Mouse (Mus musculus): ENCODE data around the gene Zranb1. TPM values are rescaled to one million over a fixed set of nuclear protein-coding genes. Genes with fewer than 3 reads are reported as not detected.

Gene Zranb1
- polyA plus RNA-seq, 1 experiment from 2014 or later: 16.2 TPM

- Histone ChIP-seq H3K4me1 (peaks cover 27% of the 10 kb centered on the region), H3K36me3 (0 out of 2 replicates have a peak, but pooled peaks cover 2% of the 10 kb centered on the region), H3K27ac (no peak overlapping the region), H3K4me2 (no peak overlapping the region), H3K27me3 (no peaks in the 10 kb centered on the region), H3K9ac (no peak overlapping the region), H3K9me3 (no peaks in the 10 kb centered on the region), H3K4me3 (no peak overlapping the region)
- 62% methylated on average over 7 of the region's 7 CpGs for WGBS
- ATAC-seq (ENCODE audit: insufficient number of reproducible peaks, low FRiP score, low TSS enrichment, low read depth): no peak
These were observed 74.8 kb downstream of the Zranb1 start for GRCm38 (mm10) chr7:133005772-133006171.

GRCm38 (mm10) chr7:133007343-133007742 is 76.4 kb downstream of the Zranb1 start:
- H3K36me3 ChIP-seq: no peaks in the 10 kb centered on the region
- H3K9me3 ChIP-seq: no peaks in the 10 kb centered on the region
- no peaks in the 10 kb centered on the region for H3K27me3 ChIP-seq
- H3K4me3 ChIP-seq: no peak overlapping the region
- ATAC-seq (ENCODE audit: insufficient number of reproducible peaks, low FRiP score, low TSS enrichment, low read depth): no peak
- 67% methylated on average over 11 of the region's 11 CpGs for WGBS
- H3K4me1 ChIP-seq: peaks cover 40% of the 10 kb centered on the region
- H3K27ac ChIP-seq: no peak overlapping the region
- H3K9ac ChIP-seq: no peak overlapping the region
- no peak overlapping the region for H3K4me2 ChIP-seq

GRCm38 (mm10) chr7:133008663-133009062 is 77.7 kb downstream of the Zranb1 start:
- Histone ChIP-seq H3K4me2 (no peak overlapping the region), H3K36me3 (no peaks in the 10 kb centered on the region), H3K27ac (no peak overlapping the region), H3K9ac (no peak overlapping the region), H3K27me3 (no peaks in the 10 kb centered on the region), H3K9me3 (no peaks in the 10 kb centered on the region), H3K4me1 (peaks cover 43% of the 10 kb centered on the region), H3K4me3 (no peak overlapping the region)
- no peak for ATAC-seq (ENCODE audit: insufficient number of reproducible peaks, low FRiP score, low TSS enrichment, low read depth)
- WGBS: 83% methylated on average over 4 of the region's 4 CpGs

- Histone ChIP-seq H3K27ac (no peak overlapping the region), H3K27me3 (no peaks in the 10 kb centered on the region), H3K4me1 (peaks cover 52% of the 10 kb centered on the region), H3K36me3 (peaks cover 5% of the 10 kb centered on the region; the same call in 1 of the 2 replicates), H3K9me3 (no peaks in the 10 kb centered on the region), H3K9ac (no peak overlapping the region), H3K4me3 (no peak overlapping the region), H3K4me2 (no peak overlapping the region)
- 77% methylated on average over 8 of the region's 8 CpGs for WGBS
- ATAC-seq (ENCODE audit: insufficient number of reproducible peaks, low FRiP score, low TSS enrichment, low read depth): no peak
These were observed 78.7 kb downstream of the Zranb1 start for GRCm38 (mm10) chr7:133009676-133010075.

GRCm38 (mm10) chr7:133010477-133010876 is 79.5 kb downstream of the Zranb1 start:
- Histone ChIP-seq H3K4me1 (peaks cover 60% of the 10 kb centered on the region), H3K27ac (no peak overlapping the region), H3K9me3 (no peaks in the 10 kb centered on the region), H3K36me3 (peaks cover 5% of the 10 kb centered on the region; the same call in 1 of the 2 replicates), H3K4me3 (no peak overlapping the region), H3K9ac (no peak overlapping the region), H3K4me2 (no peak overlapping the region), H3K27me3 (no peaks in the 10 kb centered on the region)
- no peak for ATAC-seq (ENCODE audit: insufficient number of reproducible peaks, low FRiP score, low TSS enrichment, low read depth)
- WGBS: 88% methylated on average over 3 of the region's 3 CpGs

- Histone ChIP-seq H3K4me1 (peaks cover 56% of the 10 kb centered on the region), H3K9ac (no peak overlapping the region), H3K27me3 (no peaks in the 10 kb centered on the region), H3K9me3 (no peaks in the 10 kb centered on the region), H3K4me3 (no peak overlapping the region), H3K36me3 (peaks cover 5% of the 10 kb centered on the region; the same call in 1 of the 2 replicates), H3K27ac (peak overlapping the region; percentile 43; the same call in 1 of the 2 replicates), H3K4me2 (no peak overlapping the region)
- peak; percentile 53; the same call in 1 of the 2 replicates for ATAC-seq (ENCODE audit: insufficient number of reproducible peaks, low FRiP score, low TSS enrichment, low read depth)
- WGBS: 8% methylated on average over 5 of the region's 5 CpGs
These were observed 80.2 kb downstream of the Zranb1 start for GRCm38 (mm10) chr7:133011191-133011590.

GRCm38 (mm10) chr7:133011611-133012010 is 80.7 kb downstream of the Zranb1 start:
- ATAC-seq (ENCODE audit: insufficient number of reproducible peaks, low FRiP score, low TSS enrichment, low read depth): no peak
- no peaks in the 10 kb centered on the region for H3K9me3 ChIP-seq
- H3K36me3 ChIP-seq: peaks cover 5% of the 10 kb centered on the region; the same call in 1 of the 2 replicates
- H3K4me3 ChIP-seq: no peak overlapping the region
- no peak overlapping the region for H3K27ac ChIP-seq
- peaks cover 56% of the 10 kb centered on the region for H3K4me1 ChIP-seq
- 36% methylated on average over 4 of the region's 4 CpGs for WGBS
- H3K4me2 ChIP-seq: no peak overlapping the region
- H3K9ac ChIP-seq: no peak overlapping the region
- H3K27me3 ChIP-seq: no peaks in the 10 kb centered on the region

- Histone ChIP-seq H3K9me3 (no peaks in the 10 kb centered on the region), H3K27ac (no peak overlapping the region), H3K9ac (no peak overlapping the region), H3K4me1 (peaks cover 49% of the 10 kb centered on the region), H3K4me3 (no peak overlapping the region), H3K36me3 (peaks cover 5% of the 10 kb centered on the region; the same call in 1 of the 2 replicates), H3K4me2 (no peak overlapping the region), H3K27me3 (no peaks in the 10 kb centered on the region)
- ATAC-seq (ENCODE audit: insufficient number of reproducible peaks, low FRiP score, low TSS enrichment, low read depth): no peak
- 57% methylated on average over 14 of the region's 14 CpGs for WGBS
These were observed 81.9 kb downstream of the Zranb1 start for GRCm38 (mm10) chr7:133012637-133013366.

GRCm38 (mm10) chr7:133013923-133014322 is 83.0 kb downstream of the Zranb1 start:
- Histone ChIP-seq H3K27ac (no peak overlapping the region), H3K4me3 (no peak overlapping the region), H3K36me3 (peaks cover 5% of the 10 kb centered on the region; the same call in 1 of the 2 replicates), H3K4me1 (peaks cover 49% of the 10 kb centered on the region), H3K9me3 (no peaks in the 10 kb centered on the region), H3K9ac (no peak overlapping the region), H3K27me3 (no peaks in the 10 kb centered on the region), H3K4me2 (no peak overlapping the region)
- WGBS: 95% methylated on average over 10 of the region's 10 CpGs
- ATAC-seq (ENCODE audit: insufficient number of reproducible peaks, low FRiP score, low TSS enrichment, low read depth): no peak

GRCm38 (mm10) chr7:133014631-133015030 is 83.7 kb downstream of the Zranb1 start:
- 91% methylated on average over 14 of the region's 14 CpGs for WGBS
- Histone ChIP-seq H3K9ac (no peak overlapping the region), H3K4me3 (no peak overlapping the region), H3K27ac (no peak overlapping the region), H3K4me1 (peaks cover 56% of the 10 kb centered on the region), H3K4me2 (no peak overlapping the region), H3K36me3 (peaks cover 5% of the 10 kb centered on the region; the same call in 1 of the 2 replicates), H3K9me3 (no peaks in the 10 kb centered on the region), H3K27me3 (no peaks in the 10 kb centered on the region)
- ATAC-seq (ENCODE audit: insufficient number of reproducible peaks, low FRiP score, low TSS enrichment, low read depth): no peak

GRCm38 (mm10) chr7:133015416-133016070 is 84.6 kb downstream of the Zranb1 start:
- H3K27ac ChIP-seq: peak overlapping the region; percentile 17; the same call in 1 of the 2 replicates
- no peak overlapping the region for H3K9ac ChIP-seq
- 47% methylated on average over 7 of the region's 7 CpGs for WGBS
- no peak overlapping the region for H3K4me2 ChIP-seq
- peaks cover 62% of the 10 kb centered on the region for H3K4me1 ChIP-seq
- no peaks in the 10 kb centered on the region for H3K27me3 ChIP-seq
- H3K36me3 ChIP-seq: peaks cover 5% of the 10 kb centered on the region; the same call in 1 of the 2 replicates
- no peak overlapping the region for H3K4me3 ChIP-seq
- H3K9me3 ChIP-seq: no peaks in the 10 kb centered on the region
- 0 out of 2 replicates have a peak, but pooled peaks have one; percentile 20 for ATAC-seq (ENCODE audit: insufficient number of reproducible peaks, low FRiP score, low TSS enrichment, low read depth)

GRCm38 (mm10) chr7:133018961-133019360 is 88.0 kb downstream of the Zranb1 start:
- Histone ChIP-seq H3K27me3 (no peaks in the 10 kb centered on the region), H3K27ac (no peak overlapping the region), H3K4me1 (peaks cover 41% of the 10 kb centered on the region), H3K36me3 (peaks cover 3% of the 10 kb centered on the region; the same call in 1 of the 2 replicates), H3K4me3 (no peak overlapping the region), H3K4me2 (no peak overlapping the region), H3K9ac (no peak overlapping the region), H3K9me3 (no peaks in the 10 kb centered on the region)
- WGBS: 75% methylated on average over 7 of the region's 7 CpGs
- no peak for ATAC-seq (ENCODE audit: insufficient number of reproducible peaks, low FRiP score, low TSS enrichment, low read depth)

All from limb, embryonic 15.5 days (tissue).